Mouse (Mus musculus): ENCODE data around the gene Tmem259. TPM values are rescaled to one million over a fixed set of nuclear protein-coding genes. Genes with fewer than 3 reads are reported as not detected.
"Not testable (repeated sequence)": the region's sequence is repeated elsewhere in the genome, so short reads cannot be mapped to it uniquely, and the experiment has no call there.

Gene Tmem259
- total RNA-seq, 2 experiments from 2014 or later: 85.5 to 90.8 TPM

GRCm38 (mm10) chr10:79964727-79965126 is 19.4 kb downstream of the Tmem259 start:
- DNase-seq: no peak

GRCm38 (mm10) chr10:79960671-79961294 is 23.3 kb downstream of the Tmem259 start:
- no peak for DNase-seq

- peak; percentile 98 for DNase-seq
Observed at GRCm38 (mm10) chr10:79959847-79960601, 24.1 kb downstream of the Tmem259 start, which contains the start of gene Wdr18. TSS of gene Wdr18 (plus strand) at chr10:79960152.

- DNase-seq: not testable (repeated sequence)
Observed at GRCm38 (mm10) chr10:79959412-79959811, 24.7 kb downstream of the Tmem259 start.

GRCm38 (mm10) chr10:79958140-79958816 is 25.9 kb downstream of the Tmem259 start:
- peak; percentile 80 for DNase-seq

GRCm38 (mm10) chr10:79956643-79957154 is 27.4 kb downstream of the Tmem259 start:
- no peak for DNase-seq

- no peak for DNase-seq
Observed at GRCm38 (mm10) chr10:79955691-79956090, 28.4 kb downstream of the Tmem259 start.

GRCm38 (mm10) chr10:79953946-79954345 is 30.2 kb downstream of the Tmem259 start:
- no peak for DNase-seq

GRCm38 (mm10) chr10:79950661-79951060 is 33.5 kb downstream of the Tmem259 start:
- no peak for DNase-seq

GRCm38 (mm10) chr10:79949873-79950272 is 34.3 kb downstream of the Tmem259 start:
- no peak for DNase-seq

GRCm38 (mm10) chr10:79947502-79947901 is 36.6 kb downstream of the Tmem259 start:
- DNase-seq: no peak

GRCm38 (mm10) chr10:79946752-79947322 is 37.3 kb downstream of the Tmem259 start:
- DNase-seq: no peak

GRCm38 (mm10) chr10:79945507-79946234 is 38.5 kb downstream of the Tmem259 start:
- no peak for DNase-seq

GRCm38 (mm10) chr10:79943471-79943901 is 40.6 kb downstream of the Tmem259 start:
- no peak for DNase-seq

GRCm38 (mm10) chr10:79942988-79943387 is 41.1 kb downstream of the Tmem259 start:
- no peak for DNase-seq

GRCm38 (mm10) chr10:79940749-79941148 is 43.4 kb downstream of the Tmem259 start:
- no peak for DNase-seq

- DNase-seq: no peak
Observed at GRCm38 (mm10) chr10:79937775-79938526, 46.2 kb downstream of the Tmem259 start.

GRCm38 (mm10) chr10:79936911-79937441 is 47.2 kb downstream of the Tmem259 start:
- peak; percentile 72 for DNase-seq

GRCm38 (mm10) chr10:79936284-79936910 is 47.7 kb downstream of the Tmem259 start:
- DNase-seq: no peak
